Mouse (Mus musculus): ENCODE measurements around the gene Mpped2. TPM values are rescaled to one million over a fixed set of nuclear protein-coding genes. Genes with fewer than 3 reads are reported as not detected.
A peak's percentile ranks its signal among the peaks of the same experiment; 100 is the strongest.

The Mpped2 gene
- total and polyA plus RNA-seq, 2 experiments from 2014 or later, result 65.4 to 104 TPM

DNA sequence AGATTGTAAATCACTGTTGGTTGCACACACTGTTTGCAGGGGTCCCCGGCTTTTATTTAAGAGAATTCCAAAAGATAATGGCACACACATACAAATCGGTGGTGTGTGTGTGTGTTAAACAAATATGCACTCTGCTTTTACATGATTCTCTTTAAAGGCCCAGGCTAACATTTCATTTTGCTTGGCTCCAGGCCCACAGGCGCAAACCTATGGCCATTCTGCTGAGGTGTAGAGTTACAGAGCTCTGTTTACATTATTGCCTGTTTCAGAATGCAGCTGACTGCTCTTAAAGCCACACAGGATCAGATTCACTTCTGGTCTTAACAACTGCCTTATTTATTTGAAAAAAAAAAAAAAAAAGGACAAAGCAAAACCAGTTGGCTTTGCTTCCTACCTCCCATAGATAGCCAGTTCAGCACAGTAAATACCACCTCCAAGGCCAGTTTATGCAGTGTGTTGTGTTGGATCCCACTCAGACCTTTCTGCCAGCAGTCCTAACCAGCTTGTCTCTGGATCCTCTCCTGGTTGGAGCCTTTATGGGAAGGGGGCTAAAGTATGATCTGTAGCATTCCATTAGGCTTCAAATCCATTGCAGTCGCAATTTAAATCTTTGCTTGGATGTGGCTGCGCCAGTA lies 96.7 kb downstream of the Mpped2 start:
- WGBS, result 71% methylated on average over 5 of the region's 5 CpGs
- H3K9me3 ChIP-seq (ENCODE audit: low read length), result no peaks in the 10 kb centered on the region
- H3K36me3 ChIP-seq (ENCODE audit: insufficient read depth), result no peaks in the 10 kb centered on the region
- H3K4me2 ChIP-seq (ENCODE audit: low read depth), result no peak overlapping the region
- no peak overlapping the region for H3K4me3 ChIP-seq (ENCODE audit: low read depth, low read length)
- ATAC-seq, result no peak
- H3K4me1 ChIP-seq (ENCODE audit: insufficient read depth), result peaks cover 8% of the 10 kb centered on the region
- no peaks in the 10 kb centered on the region for H3K27me3 ChIP-seq (ENCODE audit: insufficient read depth, low read length)
- no peak for TF ChIP-seq CTCF (IDR thresholded peaks at IDR 0.05; ENCODE audit: low read depth)
- H3K9ac ChIP-seq, result no peak overlapping the region
- no peak for DNase-seq
- no peak overlapping the region for H3K27ac ChIP-seq (ENCODE audit: low read depth, low read length)

DNA sequence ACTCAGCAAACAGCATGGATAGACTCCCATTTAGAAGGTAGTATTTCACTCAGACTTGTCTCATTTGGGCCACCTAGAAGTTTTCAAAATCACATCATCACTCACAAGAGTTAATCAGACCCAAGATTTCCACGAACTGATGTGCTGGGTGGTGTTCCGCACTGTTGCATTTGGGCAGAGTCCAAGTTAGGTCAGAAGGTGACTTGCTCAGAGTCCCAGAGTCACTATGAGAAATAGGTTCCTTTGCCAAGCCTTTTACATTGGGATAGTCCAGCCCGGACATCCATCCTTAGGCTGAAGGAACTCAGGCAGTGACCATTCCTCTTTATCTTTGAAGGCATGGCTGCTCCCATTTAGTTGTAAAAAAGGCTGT lies 97.2 kb downstream of the Mpped2 start:
- H3K36me3 ChIP-seq (ENCODE audit: insufficient read depth), result no peaks in the 10 kb centered on the region

GRCm38 (mm10) chr2:106796246-106796645 lies 103.2 kb downstream of the Mpped2 start:
- ATAC-seq (peak; percentile 49; the same call in 1 of the 2 replicates), DNase-seq (peak; percentile 57)
- no peak for TF ChIP-seq CTCF (IDR thresholded peaks at IDR 0.05; ENCODE audit: low read depth)
- Histone ChIP-seq H3K36me3 (ENCODE audit: insufficient read depth) (no peaks in the 10 kb centered on the region), H3K4me3 (ENCODE audit: low read depth, low read length) (no peak overlapping the region), H3K27ac (ENCODE audit: low read depth, low read length) (no peak overlapping the region), H3K4me2 (ENCODE audit: low read depth) (peak overlapping the region; percentile 6), H3K27me3 (ENCODE audit: insufficient read depth, low read length) (no peaks in the 10 kb centered on the region), H3K9me3 (ENCODE audit: low read length) (no peaks in the 10 kb centered on the region), H3K9ac (no peak overlapping the region), H3K4me1 (ENCODE audit: insufficient read depth) (0 out of 2 replicates have a peak, but pooled peaks cover 9% of the 10 kb centered on the region)
- 8% methylated on average over 7 of the region's 7 CpGs for WGBS

More for the DNA sequence above, 97.2 kb downstream of the Mpped2 start:
- Histone ChIP-seq H3K9me3 (ENCODE audit: low read length) (no peaks in the 10 kb centered on the region), H3K4me1 (ENCODE audit: insufficient read depth) (peaks cover 8% of the 10 kb centered on the region), H3K4me3 (ENCODE audit: low read depth, low read length) (no peak overlapping the region), H3K27me3 (ENCODE audit: insufficient read depth, low read length) (no peaks in the 10 kb centered on the region), H3K27ac (ENCODE audit: low read depth, low read length) (no peak overlapping the region), H3K9ac (no peak overlapping the region), H3K4me2 (ENCODE audit: low read depth) (no peak overlapping the region)
- DNase-seq (no peak), ATAC-seq (no peak)
- WGBS, result 55% methylated on average over 3 of the region's 3 CpGs
- no peak for TF ChIP-seq CTCF (IDR thresholded peaks at IDR 0.05; ENCODE audit: low read depth)

DNA sequence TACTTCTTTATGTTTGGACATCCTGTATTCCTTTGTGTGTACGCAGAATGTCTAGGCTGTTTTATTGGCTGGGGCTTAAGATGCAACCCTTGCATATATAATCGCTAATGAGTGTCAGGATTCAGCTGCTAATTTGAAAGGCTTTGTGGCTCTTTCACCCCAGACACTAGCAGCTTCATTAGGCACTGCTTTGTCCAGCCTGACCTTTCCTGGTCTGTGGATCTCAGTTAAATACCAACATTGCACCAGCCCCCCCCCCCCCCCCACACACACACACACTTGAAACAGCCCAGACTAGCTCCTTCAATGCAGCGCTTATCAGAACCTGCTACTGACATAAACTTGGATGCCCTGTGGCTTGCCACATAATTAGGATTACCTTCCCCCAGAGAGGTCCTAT lies 104.8 kb downstream of the Mpped2 start:
- Histone ChIP-seq H3K4me3 (ENCODE audit: low read depth, low read length) (no peak overlapping the region), H3K9ac (no peak overlapping the region), H3K36me3 (ENCODE audit: insufficient read depth) (no peaks in the 10 kb centered on the region), H3K9me3 (ENCODE audit: low read length) (no peaks in the 10 kb centered on the region), H3K4me1 (ENCODE audit: insufficient read depth) (0 out of 2 replicates have a peak, but pooled peaks cover 9% of the 10 kb centered on the region), H3K4me2 (ENCODE audit: low read depth) (peak overlapping the region; percentile 18; the same call in 1 of the 2 replicates), H3K27me3 (ENCODE audit: insufficient read depth, low read length) (no peaks in the 10 kb centered on the region), H3K27ac (ENCODE audit: low read depth, low read length) (0 out of 2 replicates have a peak overlapping the region, but pooled peaks have one; percentile 40)
- DNase-seq (peak; percentile 41), ATAC-seq (peak; percentile 21; the same call in 1 of the 2 replicates)
- TF ChIP-seq CTCF (IDR thresholded peaks at IDR 0.05; ENCODE audit: low read depth), result no peak
- 13% methylated on average over 3 of the region's 3 CpGs for WGBS

GRCm38 (mm10) chr2:106798824-106799223 lies 105.8 kb downstream of the Mpped2 start:
- no peaks in the 10 kb centered on the region for H3K27me3 ChIP-seq (ENCODE audit: insufficient read depth, low read length)
- no peaks in the 10 kb centered on the region for H3K9me3 ChIP-seq (ENCODE audit: low read length)
- H3K4me1 ChIP-seq (ENCODE audit: insufficient read depth), result 0 out of 2 replicates have a peak, but pooled peaks cover 9% of the 10 kb centered on the region
- H3K9ac ChIP-seq, result no peak overlapping the region
- H3K4me2 ChIP-seq (ENCODE audit: low read depth), result no peak overlapping the region
- no peaks in the 10 kb centered on the region for H3K36me3 ChIP-seq (ENCODE audit: insufficient read depth)
- H3K27ac ChIP-seq (ENCODE audit: low read depth, low read length), result no peak overlapping the region
- TF ChIP-seq CTCF (IDR thresholded peaks at IDR 0.05; ENCODE audit: low read depth), result no peak
- H3K4me3 ChIP-seq (ENCODE audit: low read depth, low read length), result no peak overlapping the region
- ATAC-seq (no peak), DNase-seq (no peak)
- WGBS, result 37% methylated on average over 4 of the region's 4 CpGs

DNA sequence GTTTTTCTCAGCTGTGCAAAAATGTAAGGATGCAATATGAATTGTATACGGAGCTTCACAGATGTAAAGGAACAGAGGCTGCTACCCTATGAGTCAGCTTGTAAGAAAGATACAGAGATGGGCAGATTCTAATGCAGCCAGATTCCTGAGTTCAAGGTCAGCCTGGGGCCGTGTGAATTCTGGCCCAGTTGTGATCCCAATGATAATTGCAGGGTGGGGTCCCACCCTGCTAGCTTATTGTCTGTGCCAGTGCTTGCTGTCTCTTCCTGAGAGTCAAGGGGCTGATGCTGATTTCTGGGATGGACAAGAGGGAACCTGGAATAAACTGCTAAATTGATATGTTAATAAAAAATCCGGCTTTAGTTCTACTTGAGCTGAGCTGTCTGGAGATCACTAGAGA lies 122.8 kb downstream of the Mpped2 start:
- DNase-seq, result no peak
- no peak overlapping the region for H3K9ac ChIP-seq
- no peak for ATAC-seq
- no peaks in the 10 kb centered on the region for H3K27me3 ChIP-seq (ENCODE audit: insufficient read depth, low read length)
- WGBS, result 93% methylated on average over 3 of the region's 3 CpGs
- H3K4me3 ChIP-seq (ENCODE audit: low read depth, low read length), result no peak overlapping the region
- H3K27ac ChIP-seq (ENCODE audit: low read depth, low read length), result no peak overlapping the region
- H3K9me3 ChIP-seq (ENCODE audit: low read length), result no peaks in the 10 kb centered on the region
- no peak overlapping the region for H3K4me2 ChIP-seq (ENCODE audit: low read depth)
- H3K4me1 ChIP-seq (ENCODE audit: insufficient read depth), result no peaks in the 10 kb centered on the region
- no peaks in the 10 kb centered on the region for H3K36me3 ChIP-seq (ENCODE audit: insufficient read depth)
- no peak for TF ChIP-seq CTCF (IDR thresholded peaks at IDR 0.05; ENCODE audit: low read depth)

DNA sequence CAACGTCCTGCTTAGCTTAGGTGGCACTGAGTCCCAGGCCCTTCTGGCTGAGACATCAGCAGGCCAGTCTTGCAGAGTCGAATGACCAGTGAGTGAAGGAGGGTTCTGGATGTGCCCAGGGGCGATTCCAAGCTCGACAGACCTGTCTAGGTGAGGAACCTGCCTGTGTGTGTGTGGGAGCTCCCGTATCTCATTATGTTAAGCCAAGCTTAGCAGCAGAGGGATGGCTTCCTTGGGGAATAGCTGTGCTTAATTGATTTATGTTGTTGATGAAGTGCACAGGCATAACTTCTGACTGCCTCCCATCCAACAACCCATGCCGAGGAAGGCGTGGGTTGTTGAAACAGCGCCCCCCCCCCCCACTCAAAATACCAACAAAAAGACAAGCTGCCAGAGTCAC lies 128.2 kb downstream of the Mpped2 start:
- WGBS, result 63% methylated on average over 8 of the region's 8 CpGs
- Histone ChIP-seq H3K9me3 (ENCODE audit: low read length) (no peaks in the 10 kb centered on the region), H3K27me3 (ENCODE audit: insufficient read depth, low read length) (no peaks in the 10 kb centered on the region), H3K27ac (ENCODE audit: low read depth, low read length) (no peak overlapping the region), H3K4me1 (ENCODE audit: insufficient read depth) (0 out of 2 replicates have a peak, but pooled peaks cover 4% of the 10 kb centered on the region), H3K36me3 (ENCODE audit: insufficient read depth) (no peaks in the 10 kb centered on the region), H3K4me2 (ENCODE audit: low read depth) (no peak overlapping the region), H3K9ac (no peak overlapping the region), H3K4me3 (ENCODE audit: low read depth, low read length) (no peak overlapping the region)
- TF ChIP-seq CTCF (IDR thresholded peaks at IDR 0.05; ENCODE audit: low read depth), result no peak
- ATAC-seq (no peak), DNase-seq (no peak)
